Mouse (Mus musculus) limb, embryonic 12.5 days (tissue): ENCODE results near the gene RPS10-NUDT3. TPM values are rescaled to one million over a fixed set of nuclear protein-coding genes. Genes with fewer than 3 reads are reported as not detected.
"Not testable (repeated sequence)": the region's sequence is repeated elsewhere in the genome, so short reads cannot be mapped to it uniquely, and the experiment has no call there.

Source experiments
- ATAC-seq: fragments of 200-750 bp; cut with Nextera tagmentation; 2 replicates; pipeline ENCODE4 v1.8.0; 2017; ENCODE audit warnings: low read depth, moderate TSS enrichment; ENCODE audit not compliant: insufficient number of reproducible peaks, insufficient read depth, low FRiP score, low TSS enrichment
- H3K27ac ChIP-seq: fragments of 300-500 bp; sonication (generic); 2 replicates; pipeline ENCODE4 v1.5.1; 2016; ENCODE audit warnings: mild to moderate bottlenecking, moderate library complexity
- H3K27me3 ChIP-seq: fragments of 300-500 bp; sonication (generic); 2 replicates; pipeline ENCODE4 v1.6.1; 2016; ENCODE audit warnings: mild to moderate bottlenecking, moderate library complexity
- H3K36me3 ChIP-seq: fragments of 300-500 bp; sonication (generic); 2 replicates; pipeline ENCODE4 v1.6.1; 2016; ENCODE audit warnings: mild to moderate bottlenecking, moderate library complexity
- H3K4me1 ChIP-seq: fragments of 300-500 bp; sonication (generic); replicated peaks from 2 replicates; pipeline ENCODE4 v1.6.1; 2016
- H3K4me2 ChIP-seq: fragments of 300-500 bp; sonication (generic); 2 replicates; pipeline ENCODE4 v1.6.1; 2016; ENCODE audit warnings: mild to moderate bottlenecking, moderate library complexity
- H3K4me3 ChIP-seq: fragments of 300-500 bp; sonication (generic); replicated peaks from 2 replicates; pipeline ENCODE4 v1.5.1; 2016; ENCODE audit warnings: mild to moderate bottlenecking
- H3K9ac ChIP-seq: fragments of 300-500 bp; sonication (generic); replicated peaks from 2 replicates; pipeline ENCODE4 v1.6.1; 2016; ENCODE audit warnings: mild to moderate bottlenecking, moderate library complexity
- H3K9me3 ChIP-seq: fragments of 300-500 bp; sonication (generic); 2 replicates; pipeline ENCODE4 v1.6.1; 2016; ENCODE audit warnings: mild to moderate bottlenecking, moderate library complexity
- WGBS: fragments of 180-500 bp; shearing (Covaris S2); methylation state at CpG from one replicate; pipeline ENCODE4 v1.1.7; 2016; 5-methylcytosine and 5-hydroxymethylcytosine counted together
- polyA plus RNA-seq: library from polyadenylated mRNA; unstranded; fragments of >200 nt; fragmentation: Nextera tagmentation; extraction: Ambion mirVana; gene quantifications from 2 replicates; pipeline ENCODE4 v1.2.1, GENCODE M21; 2016

RPS10-NUDT3 gene
- polyA plus RNA-seq, 1 experiment from 2014 or later: not detected

DNA sequence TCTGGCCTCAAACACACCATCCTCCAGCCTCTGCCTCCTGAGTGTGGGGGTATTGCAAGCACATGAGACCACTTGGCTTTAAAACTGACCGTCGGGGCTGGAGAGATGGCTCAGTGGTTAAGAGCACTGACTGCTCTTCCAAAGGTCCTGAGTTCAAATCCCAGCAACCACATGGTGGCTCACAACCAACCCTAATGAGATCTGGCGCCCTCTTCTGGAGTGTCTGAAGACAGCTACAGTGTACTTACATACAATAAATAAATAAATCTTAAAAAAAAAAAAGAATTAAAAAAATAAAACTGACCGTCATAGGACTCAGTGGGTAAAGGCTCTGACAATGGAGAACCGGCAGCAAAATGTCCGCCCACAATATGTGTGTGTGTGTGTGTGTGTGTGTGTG lies 4.8 kb upstream of the RPS10-NUDT3 start:
- WGBS: 93% methylated on average over 6 of the region's 6 CpGs

DNA sequence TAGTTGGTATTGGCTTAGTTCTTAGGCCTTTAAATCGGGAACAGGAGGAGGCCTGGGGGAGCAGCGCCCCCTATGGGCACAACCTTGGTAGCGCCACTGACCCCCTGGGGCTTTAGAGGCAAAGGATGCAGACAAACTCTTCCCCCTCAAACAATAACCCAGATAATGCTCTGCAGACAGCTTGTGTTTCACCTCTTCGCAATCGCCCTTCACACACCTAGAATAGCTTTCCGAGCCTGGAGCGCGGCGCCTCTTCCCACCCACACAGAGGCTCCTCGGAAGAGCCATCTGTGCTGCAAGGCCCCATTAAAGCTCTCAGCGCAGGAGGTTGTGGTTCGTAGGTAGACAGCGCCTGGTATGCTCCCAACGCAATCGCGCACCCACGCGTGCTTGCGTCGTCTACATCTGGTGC lies 3.9 kb upstream of the RPS10-NUDT3 start:
- Histone ChIP-seq H3K9me3 (no peaks in the 10 kb centered on the region), H3K4me1 (peaks cover 20% of the 10 kb centered on the region), H3K4me2 (no peak overlapping the region), H3K27me3 (no peaks in the 10 kb centered on the region; the same call in 1 of the 2 replicates), H3K9ac (no peak overlapping the region), H3K27ac (no peak overlapping the region), H3K36me3 (peaks cover 2% of the 10 kb centered on the region), H3K4me3 (no peak overlapping the region)
- WGBS: 80% methylated on average over 20 of the region's 20 CpGs
- ATAC-seq: no peak

More for the DNA sequence above, 4.8 kb upstream of the RPS10-NUDT3 start:
- not testable (repeated sequence) for H3K36me3 ChIP-seq, H3K9me3 ChIP-seq, H3K27me3 ChIP-seq, H3K27ac ChIP-seq, H3K4me3 ChIP-seq, ATAC-seq, H3K9ac ChIP-seq, H3K4me2 ChIP-seq
- H3K4me1 ChIP-seq: peaks cover 19% of the 10 kb centered on the region

DNA sequence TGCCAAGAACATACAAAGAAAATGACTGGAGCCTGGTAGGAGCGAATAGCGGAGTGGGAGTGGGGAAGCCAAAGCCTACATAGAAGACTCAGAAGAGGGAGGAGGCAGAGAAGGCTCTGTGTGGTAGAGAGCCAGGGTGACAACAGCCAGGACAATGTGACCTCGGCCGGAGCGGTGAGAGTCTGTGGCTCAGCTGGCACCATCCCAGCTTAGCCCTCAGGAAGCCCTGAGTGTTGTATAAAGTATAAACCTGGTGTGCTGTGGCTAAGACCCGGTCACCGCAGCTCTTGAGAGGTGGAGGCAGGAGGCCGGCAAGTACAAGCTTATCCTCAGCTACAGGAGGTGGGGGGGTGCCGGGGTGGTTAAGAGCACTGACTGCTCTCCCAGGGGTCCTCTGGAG lies 2.3 kb upstream of the RPS10-NUDT3 start:
- Histone ChIP-seq H3K4me1 (peaks cover 26% of the 10 kb centered on the region), H3K4me3 (no peak overlapping the region), H3K9me3 (no peaks in the 10 kb centered on the region), H3K27me3 (no peaks in the 10 kb centered on the region), H3K4me2 (no peak overlapping the region), H3K36me3 (peaks cover 18% of the 10 kb centered on the region), H3K9ac (no peak overlapping the region), H3K27ac (no peak overlapping the region)
- WGBS: 77% methylated on average over 9 of the region's 9 CpGs
- no peak for ATAC-seq

DNA sequence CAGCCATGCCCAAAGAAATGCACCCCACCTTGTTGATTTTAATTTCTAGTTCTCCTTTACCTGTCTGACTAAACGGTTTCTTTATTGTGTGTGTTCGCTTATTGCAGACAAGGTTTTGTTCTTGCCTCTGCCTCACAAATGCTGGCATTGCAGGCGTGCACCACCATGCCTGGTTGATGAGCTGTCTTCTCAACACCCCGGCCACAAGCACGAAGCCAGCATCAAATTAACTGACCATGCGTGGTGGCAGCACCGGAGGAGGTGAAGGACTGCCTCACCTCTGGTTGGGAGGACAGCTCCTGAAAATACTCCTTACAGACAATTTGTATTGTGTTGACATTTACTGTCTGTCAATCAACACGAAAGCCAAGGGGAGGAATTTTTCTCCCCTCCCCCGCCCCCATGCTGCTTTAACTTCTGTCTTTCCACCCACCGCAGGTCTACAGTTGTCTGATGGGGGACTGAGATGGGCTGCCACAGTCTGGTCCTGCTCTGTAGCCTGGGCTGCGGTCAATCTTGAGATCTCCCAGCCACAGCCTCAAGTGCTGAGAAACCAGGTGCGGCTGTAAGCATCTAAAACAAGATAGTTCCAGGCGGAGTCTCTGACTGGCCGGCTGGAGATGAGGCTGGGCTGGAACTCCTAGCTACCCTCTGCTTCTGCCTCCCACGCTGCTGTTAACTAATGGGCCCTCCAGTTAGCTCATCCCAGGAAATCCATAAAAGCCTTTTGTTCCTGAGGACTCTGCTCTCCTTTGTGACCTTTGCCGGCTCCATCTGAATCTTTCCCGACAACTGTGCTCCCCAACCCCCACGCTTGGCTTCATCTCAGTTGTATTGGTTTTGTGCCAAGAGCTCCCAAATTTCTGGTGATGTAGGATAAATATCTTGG lies 1.4 kb upstream of the RPS10-NUDT3 start, which contains the start of gene Rps10:
TSS of gene Rps10 (minus strand) at position 538 of the 889 bp plus-strand sequence.
- no peak for ATAC-seq
- no peak within 1 kb of the TSS for H3K9ac ChIP-seq
- peak within 1 kb of the TSS; percentile 94 for H3K4me2 ChIP-seq

DNA sequence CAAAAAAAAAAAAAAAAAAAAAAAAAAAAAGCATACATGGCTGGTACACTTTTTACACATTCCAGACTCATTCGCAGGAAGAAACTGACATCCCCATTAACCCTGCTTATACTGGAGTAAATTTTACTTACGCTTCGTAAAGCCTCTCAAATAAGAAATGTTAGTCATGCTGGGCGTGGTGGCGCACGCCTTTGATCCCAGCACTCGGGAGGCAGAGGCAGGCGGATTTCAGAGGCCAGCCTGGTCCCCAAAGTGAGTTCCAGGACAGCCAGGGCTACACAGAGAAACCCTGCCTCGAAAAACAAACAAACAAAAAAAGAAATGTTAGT lies 517 bp upstream of the RPS10-NUDT3 start:
- H3K4me1 ChIP-seq: peaks cover 31% of the 10 kb centered on the region
- peak overlapping the region; percentile 70 for H3K4me3 ChIP-seq
- peak overlapping the region; percentile 94 for H3K4me2 ChIP-seq
- not testable (repeated sequence) for ATAC-seq, H3K9me3 ChIP-seq, H3K9ac ChIP-seq, H3K27me3 ChIP-seq
- H3K36me3 ChIP-seq: peaks cover 36% of the 10 kb centered on the region
- 46% methylated on average over 9 of the region's 9 CpGs for WGBS
- H3K27ac ChIP-seq: peak overlapping the region; percentile 95

More for the DNA sequence above, 1.4 kb upstream of the RPS10-NUDT3 start, which contains the start of gene Rps10:
- peak within 1 kb of the TSS; percentile 70 for H3K4me3 ChIP-seq
- peaks cover 28% of the 10 kb centered on the region for H3K36me3 ChIP-seq
- peaks cover 31% of the 10 kb centered on the region for H3K4me1 ChIP-seq
- H3K27me3 ChIP-seq: no peaks in the 10 kb centered on the region
- WGBS: 41% methylated on average over 18 of the region's 18 CpGs
- no peaks in the 10 kb centered on the region for H3K9me3 ChIP-seq
- peak within 1 kb of the TSS; percentile 95 for H3K27ac ChIP-seq

DNA sequence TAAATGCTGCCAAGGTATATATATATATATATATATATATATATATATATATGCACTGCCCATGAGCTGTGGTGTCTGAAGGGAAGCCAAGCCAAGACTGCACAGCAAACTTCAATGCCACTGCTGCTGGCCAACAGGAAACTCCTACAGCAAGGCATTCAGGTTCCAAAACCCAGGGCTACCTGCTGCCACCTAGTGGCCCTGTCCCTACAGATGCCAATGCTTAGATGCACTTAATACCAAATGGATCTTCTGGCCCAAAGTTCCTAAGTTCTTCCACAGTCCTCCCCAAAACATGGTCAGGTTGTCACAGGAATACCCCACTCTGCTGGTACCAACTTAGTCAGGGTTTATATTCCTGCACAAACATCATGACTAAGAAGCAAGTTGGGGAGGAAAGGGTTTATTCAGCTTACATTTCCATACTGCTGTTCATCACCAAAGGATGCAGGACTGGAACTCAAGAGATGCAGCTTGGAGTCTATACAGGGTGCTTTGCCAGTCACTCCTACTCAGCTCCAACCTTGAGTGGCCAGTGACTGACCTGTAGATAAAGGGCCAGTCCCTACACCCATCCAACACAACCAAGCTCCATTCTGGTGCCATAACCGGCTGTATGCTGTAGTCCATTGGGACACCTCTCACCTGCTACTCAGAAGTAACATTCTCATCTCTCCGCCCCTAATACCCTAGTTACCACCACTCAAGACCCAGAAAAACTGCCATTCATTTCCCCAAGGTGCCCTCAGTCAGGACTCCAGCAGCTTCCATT lies 5.6 kb downstream of the RPS10-NUDT3 start:
- Histone ChIP-seq H3K36me3 (peaks cover 49% of the 10 kb centered on the region), H3K27ac (peak overlapping the region; percentile 59; the same call in 1 of the 2 replicates), H3K9ac (no peak overlapping the region), H3K4me1 (peaks cover 27% of the 10 kb centered on the region), H3K9me3 (no peaks in the 10 kb centered on the region), H3K4me2 (no peak overlapping the region), H3K27me3 (no peaks in the 10 kb centered on the region), H3K4me3 (no peak overlapping the region)
- ATAC-seq: no peak
- 71% methylated on average over 2 of the region's 2 CpGs for WGBS

DNA sequence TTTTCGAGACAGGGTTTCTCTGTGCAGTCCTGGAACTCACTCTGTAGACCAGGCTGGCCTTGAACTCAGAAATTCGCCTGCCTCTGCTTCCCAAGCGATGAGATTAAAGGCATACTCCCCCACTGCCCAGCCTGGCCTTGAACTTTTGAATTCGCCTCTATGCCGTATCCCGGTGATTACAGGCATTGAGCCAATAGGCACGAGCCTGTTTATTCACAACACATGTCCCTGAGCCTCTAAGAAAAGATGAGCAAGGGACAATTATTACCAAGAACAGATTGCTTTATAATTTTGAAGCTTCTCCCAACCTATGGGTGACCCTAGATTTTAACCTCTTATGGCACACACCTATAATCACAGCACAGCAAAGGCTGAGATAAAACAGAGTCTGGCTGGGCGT lies 6.6 kb downstream of the RPS10-NUDT3 start:
- ATAC-seq: no peak
- H3K27ac ChIP-seq: no peak overlapping the region
- H3K4me2 ChIP-seq: no peak overlapping the region
- no peaks in the 10 kb centered on the region for H3K9me3 ChIP-seq
- no peak overlapping the region for H3K9ac ChIP-seq
- H3K27me3 ChIP-seq: no peaks in the 10 kb centered on the region
- 89% methylated on average over 8 of the region's 8 CpGs for WGBS
- H3K4me3 ChIP-seq: no peak overlapping the region
- peaks cover 41% of the 10 kb centered on the region for H3K36me3 ChIP-seq
- H3K4me1 ChIP-seq: peaks cover 26% of the 10 kb centered on the region

DNA sequence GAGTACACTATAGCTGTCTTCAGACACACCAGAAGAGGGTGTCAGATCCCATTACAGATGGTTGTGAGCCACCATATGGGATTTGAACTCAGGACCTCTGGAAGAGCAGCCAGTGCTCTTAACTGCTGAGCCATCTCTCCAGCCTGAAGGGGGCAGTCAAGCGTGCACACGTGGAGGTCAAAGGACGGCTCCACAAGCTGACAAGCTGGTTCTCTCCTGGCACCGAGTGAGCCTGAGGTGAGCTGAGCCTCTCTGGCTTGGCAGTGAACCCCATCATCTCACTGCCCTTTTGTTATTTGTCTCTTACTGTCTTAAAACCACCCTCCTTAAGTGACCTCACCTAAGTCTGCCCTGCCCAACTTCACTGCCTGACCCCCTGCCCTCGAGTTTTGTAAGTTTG lies 7.6 kb downstream of the RPS10-NUDT3 start:
- Histone ChIP-seq H3K9me3 (no peaks in the 10 kb centered on the region), H3K36me3 (peaks cover 32% of the 10 kb centered on the region), H3K27ac (no peak overlapping the region), H3K27me3 (no peaks in the 10 kb centered on the region), H3K9ac (no peak overlapping the region), H3K4me2 (no peak overlapping the region), H3K4me3 (no peak overlapping the region), H3K4me1 (peaks cover 17% of the 10 kb centered on the region)
- no peak for ATAC-seq
- 54% methylated on average over 5 of the region's 5 CpGs for WGBS

DNA sequence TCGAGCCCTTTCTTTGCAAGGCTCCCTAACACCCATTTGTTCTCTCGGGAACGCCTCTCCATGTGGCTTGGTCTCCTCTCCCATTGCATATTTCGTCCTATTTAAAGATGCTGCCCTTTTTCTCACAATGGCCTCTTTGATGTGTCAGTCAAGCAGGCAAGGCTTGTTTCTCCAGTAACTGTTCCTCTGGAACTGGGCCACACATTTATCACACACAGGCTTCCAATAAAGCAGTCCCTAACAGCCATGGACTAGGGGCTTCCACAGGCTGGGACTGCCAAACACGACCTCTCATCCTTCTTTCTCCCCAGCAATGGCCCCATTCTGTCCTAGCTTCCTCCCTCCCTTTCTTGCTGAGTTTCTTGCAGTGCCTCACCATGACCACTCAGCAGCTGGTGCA lies 8.3 kb downstream of the RPS10-NUDT3 start:
- 27% methylated on average over 5 of the region's 5 CpGs for WGBS
- no peak for ATAC-seq
- Histone ChIP-seq H3K9me3 (no peaks in the 10 kb centered on the region), H3K27me3 (no peaks in the 10 kb centered on the region), H3K27ac (no peak overlapping the region), H3K4me1 (peaks cover 10% of the 10 kb centered on the region), H3K4me3 (no peak overlapping the region), H3K9ac (no peak overlapping the region), H3K36me3 (peaks cover 24% of the 10 kb centered on the region), H3K4me2 (no peak overlapping the region)

DNA sequence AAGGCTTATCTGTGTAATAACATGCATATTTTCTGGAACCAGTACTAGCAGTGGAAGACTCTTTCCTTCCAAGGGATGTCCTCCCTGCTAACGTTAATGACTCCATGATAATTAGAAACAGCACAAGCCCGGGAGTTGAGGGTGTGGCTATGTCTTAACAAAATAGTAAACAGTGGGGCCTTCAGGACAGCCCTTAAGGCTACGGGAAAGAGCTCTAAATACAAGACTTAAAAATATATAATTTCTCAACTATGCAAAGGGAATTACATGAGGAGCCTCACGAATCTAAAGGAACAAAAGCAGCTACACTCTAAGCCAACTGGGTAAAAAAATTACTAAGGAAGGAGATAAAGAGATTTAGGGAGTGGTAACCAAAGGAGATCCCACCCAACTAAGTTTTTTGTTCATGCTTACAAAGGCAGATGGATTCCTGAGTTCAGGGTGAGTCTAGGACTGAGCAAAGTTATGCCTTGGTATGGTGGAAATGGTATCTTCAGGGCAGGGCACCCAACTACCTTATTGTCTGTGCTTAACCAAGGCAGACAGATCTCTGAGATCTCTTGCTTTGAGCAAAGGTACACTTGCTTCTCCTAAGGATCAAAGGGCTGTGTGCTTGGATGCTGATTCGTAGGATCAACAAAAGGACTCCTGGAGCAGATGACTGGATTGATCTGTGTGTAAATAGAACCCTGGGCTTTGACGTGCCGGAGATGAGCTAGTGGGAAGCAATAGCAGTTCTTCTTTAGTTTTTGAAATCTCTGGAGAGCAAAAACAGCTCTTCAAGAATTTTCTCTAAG lies 9.4 kb downstream of the RPS10-NUDT3 start:
- no peak overlapping the region for H3K9ac ChIP-seq
- H3K36me3 ChIP-seq: peaks cover 14% of the 10 kb centered on the region
- no peaks in the 10 kb centered on the region for H3K27me3 ChIP-seq
- H3K4me2 ChIP-seq: no peak overlapping the region
- no peak overlapping the region for H3K27ac ChIP-seq
- peaks cover 19% of the 10 kb centered on the region for H3K4me1 ChIP-seq
- no peaks in the 10 kb centered on the region for H3K9me3 ChIP-seq
- H3K4me3 ChIP-seq: no peak overlapping the region
- no peak for ATAC-seq
- 36% methylated on average over 7 of the region's 7 CpGs for WGBS
